Mouse (Mus musculus) heart, embryonic 14.5 days (tissue): ENCODE measurements around the gene Dnajc6. TPM values are rescaled to one million over a fixed set of nuclear protein-coding genes. Genes with fewer than 3 reads are reported as not detected.
A peak's percentile ranks its signal among the peaks of the same experiment; 100 is the strongest.

ENCODE experiments used
- ATAC-seq: fragments of 200-750 bp; cut with Nextera tagmentation; 2 replicates; pipeline ENCODE4 v1.8.0; 2017; ENCODE audit warnings: low read depth, moderate TSS enrichment; ENCODE audit not compliant: insufficient number of reproducible peaks, insufficient read depth, low FRiP score
- H3K27ac ChIP-seq, 2 experiments: fragments of 200-500 bp in 1 of 2; fragments of 300-500 bp in 1 of 2; sonication (generic) in 1 of 2; replicated peaks in 1 of 2; 2 replicates each; pipeline ENCODE4 v1.5.1; 2012 to 2014; ENCODE audit warnings: low read depth in 2 of 2, low read length in 2 of 2, control low read depth in 1 of 2, mild to moderate bottlenecking in 1 of 2, mixed read lengths in 1 of 2; ENCODE audit not compliant: control insufficient read depth in 1 of 2, insufficient read depth in 1 of 2
- H3K27me3 ChIP-seq: fragments of 300-500 bp; sonication (generic); 2 replicates; pipeline ENCODE4 v1.6.1; 2014; ENCODE audit warnings: mild to moderate bottlenecking, low read length, control low read depth; ENCODE audit not compliant: control insufficient read depth, insufficient read depth
- H3K36me3 ChIP-seq: fragments of 300-500 bp; sonication (generic); 2 replicates; pipeline ENCODE4 v1.6.1; 2014; ENCODE audit warnings: mild to moderate bottlenecking, control low read depth, low read length, mixed read lengths; ENCODE audit not compliant: control insufficient read depth, insufficient read depth
- H3K4me1 ChIP-seq, 2 experiments: fragments of 200-500 bp in 1 of 2; fragments of 300-500 bp in 1 of 2; sonication (generic) in 1 of 2; 2 replicates each; pipeline ENCODE4 v1.6.1; 2012 to 2014; ENCODE audit warnings: low read length in 2 of 2, control low read depth in 1 of 2, mixed read lengths in 1 of 2; ENCODE audit not compliant: control insufficient read depth in 2 of 2, insufficient read depth in 2 of 2
- H3K4me2 ChIP-seq: fragments of 300-500 bp; sonication (generic); 2 replicates; pipeline ENCODE4 v1.6.1; 2014; ENCODE audit warnings: mild to moderate bottlenecking, low read length
- H3K4me3 ChIP-seq, 2 experiments: fragments of 200-500 bp in 1 of 2; fragments of 300-500 bp in 1 of 2; sonication (generic) in 1 of 2; 2 replicates each; pipeline ENCODE4 v1.5.1; 2012 to 2014; ENCODE audit warnings: low read length in 2 of 2, mild to moderate bottlenecking in 2 of 2, control low read depth in 1 of 2, low read depth in 1 of 2, moderate library complexity in 1 of 2; ENCODE audit not compliant: control insufficient read depth in 1 of 2, insufficient read depth in 1 of 2
- H3K9ac ChIP-seq: fragments of 300-500 bp; sonication (generic); 2 replicates; pipeline ENCODE4 v1.6.1; 2014; ENCODE audit warnings: mild to moderate bottlenecking, low read length
- H3K9me3 ChIP-seq: fragments of 300-500 bp; sonication (generic); 2 replicates; pipeline ENCODE4 v1.6.1; 2016; ENCODE audit warnings: low read length, control low read depth; ENCODE audit not compliant: control insufficient read depth
- WGBS: fragments of 180-500 bp; shearing (Covaris S2); extraction: QIAGEN DNeasy Blood & Tissue Kit; methylation state at CpG from one replicate; pipeline ENCODE4 v1.1.7; 2014; 5-methylcytosine and 5-hydroxymethylcytosine counted together
- polyA plus RNA-seq: library from polyadenylated mRNA; unstranded; fragments of >200 nt; fragmentation: Nextera tagmentation; extraction: Ambion mirVana; gene quantifications from 2 replicates; pipeline ENCODE4 v1.2.1, GENCODE M21; 2014

The Dnajc6 gene
- polyA plus RNA-seq, 1 experiment from 2014 or later = 0.70 TPM

DNA sequence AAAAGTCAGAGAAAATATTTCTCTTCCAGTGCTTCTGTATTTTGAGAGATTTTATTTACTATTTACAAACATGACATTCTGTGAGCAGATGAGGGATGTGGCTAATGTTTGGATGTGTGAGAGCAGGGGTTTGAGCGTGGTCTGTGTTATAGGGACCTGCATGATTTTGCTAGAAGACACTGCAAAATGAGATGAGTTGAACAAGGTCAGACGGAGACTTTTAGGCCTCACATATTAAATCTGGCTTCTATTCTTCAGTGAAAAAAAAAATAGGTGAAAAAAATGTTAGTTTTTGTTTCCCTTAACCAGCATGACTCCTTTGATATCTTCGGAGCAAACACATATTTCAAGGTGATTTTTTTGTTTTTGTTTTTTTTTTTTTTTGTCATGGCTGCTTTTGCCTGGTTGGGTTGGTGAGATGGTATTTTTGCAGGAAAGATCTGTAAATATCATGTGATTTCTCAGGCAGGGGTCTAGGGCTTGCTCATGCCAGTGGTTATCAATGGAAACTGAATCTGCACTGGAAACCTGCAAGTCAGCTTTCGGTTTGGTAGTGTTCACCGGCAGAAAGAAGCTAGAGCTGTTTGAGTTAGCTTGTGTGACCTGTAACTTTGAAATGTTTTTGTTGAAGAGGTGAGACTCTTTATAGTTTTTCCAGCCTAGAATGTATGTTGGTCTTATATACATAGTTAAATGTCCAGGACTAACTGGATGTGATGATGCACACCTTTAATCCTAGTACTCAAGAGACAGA, 15.5 kb downstream of the Dnajc6 start:
- ATAC-seq = no peak
- H3K9me3 ChIP-seq = no peaks in the 10 kb centered on the region

DNA sequence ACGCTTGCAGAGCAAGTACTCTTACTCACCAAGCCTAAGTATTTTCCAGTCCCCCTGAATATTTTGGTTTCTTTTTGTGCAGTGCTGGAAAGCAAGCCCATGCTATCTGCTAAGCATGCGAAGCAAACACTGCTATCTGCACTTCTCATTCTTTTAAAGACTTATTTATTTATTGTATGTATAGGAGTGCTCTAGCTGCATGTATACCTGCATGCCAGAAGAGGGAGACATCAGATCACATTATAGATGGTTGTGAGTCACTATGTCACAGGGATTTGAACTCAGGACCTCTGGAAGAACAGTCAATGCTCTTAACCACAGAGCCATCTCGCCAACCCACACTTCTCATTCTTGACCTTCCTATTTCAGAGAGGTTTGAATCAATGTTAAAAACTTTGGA, 16.8 kb downstream of the Dnajc6 start:
- 87% methylated on average over 3 of the region's 3 CpGs for WGBS

More for the DNA sequence above, 15.5 kb downstream of the Dnajc6 start:
- Histone ChIP-seq H3K27ac (no peak overlapping the region), H3K9ac (no peak overlapping the region), H3K4me2 (no peak overlapping the region), H3K36me3 (no peaks in the 10 kb centered on the region), H3K4me1 (peaks cover 3 to 7% of the 10 kb centered on the region in 2 experiments; a peak in 3 of 4 replicates), H3K27me3 (peaks cover 11% of the 10 kb centered on the region), H3K4me3 (no peak overlapping the region)
- WGBS = 89% methylated on average over 5 of the region's 5 CpGs

DNA sequence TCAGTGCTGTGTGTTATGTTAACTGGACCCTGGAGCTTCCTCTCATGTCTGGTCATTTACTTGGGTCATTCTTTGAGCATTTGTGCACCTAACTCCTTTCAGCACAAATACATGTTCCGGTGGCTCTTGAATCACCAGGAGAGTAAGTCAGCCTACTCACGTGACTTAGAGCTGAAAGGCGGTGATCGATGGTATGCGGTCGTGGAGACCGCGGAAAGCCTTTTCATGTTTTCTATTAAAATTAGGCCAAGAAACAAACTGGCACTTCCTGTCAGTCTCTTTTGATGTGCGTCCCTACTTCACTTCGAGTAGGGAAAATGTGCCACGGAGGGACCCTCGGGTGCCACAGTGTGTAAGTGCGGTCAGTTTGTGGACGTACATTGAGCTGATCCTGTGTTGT, 19.4 kb downstream of the Dnajc6 start:
- no peak overlapping the region for H3K27ac ChIP-seq
- no peaks in the 10 kb centered on the region for H3K9me3 ChIP-seq
- WGBS = 93% methylated on average over 14 of the region's 14 CpGs
- H3K4me1 ChIP-seq = no peaks in the 10 kb centered on the region; a peak in 1 of 4 replicates
- no peak overlapping the region for H3K9ac ChIP-seq
- no peaks in the 10 kb centered on the region for H3K36me3 ChIP-seq
- no peaks in the 10 kb centered on the region for H3K27me3 ChIP-seq
- no peak overlapping the region for H3K4me3 ChIP-seq
- no peak overlapping the region for H3K4me2 ChIP-seq
- ATAC-seq = no peak

More for the DNA sequence above, 16.8 kb downstream of the Dnajc6 start:
- Histone ChIP-seq H3K9ac (no peak overlapping the region), H3K4me2 (no peak overlapping the region), H3K4me3 (no peak overlapping the region), H3K4me1 (peaks cover 3 to 7% of the 10 kb centered on the region in 2 experiments; a peak in 3 of 4 replicates), H3K27ac (no peak overlapping the region), H3K36me3 (no peaks in the 10 kb centered on the region), H3K9me3 (no peaks in the 10 kb centered on the region), H3K27me3 (peaks cover 11% of the 10 kb centered on the region)
- ATAC-seq = no peak

DNA sequence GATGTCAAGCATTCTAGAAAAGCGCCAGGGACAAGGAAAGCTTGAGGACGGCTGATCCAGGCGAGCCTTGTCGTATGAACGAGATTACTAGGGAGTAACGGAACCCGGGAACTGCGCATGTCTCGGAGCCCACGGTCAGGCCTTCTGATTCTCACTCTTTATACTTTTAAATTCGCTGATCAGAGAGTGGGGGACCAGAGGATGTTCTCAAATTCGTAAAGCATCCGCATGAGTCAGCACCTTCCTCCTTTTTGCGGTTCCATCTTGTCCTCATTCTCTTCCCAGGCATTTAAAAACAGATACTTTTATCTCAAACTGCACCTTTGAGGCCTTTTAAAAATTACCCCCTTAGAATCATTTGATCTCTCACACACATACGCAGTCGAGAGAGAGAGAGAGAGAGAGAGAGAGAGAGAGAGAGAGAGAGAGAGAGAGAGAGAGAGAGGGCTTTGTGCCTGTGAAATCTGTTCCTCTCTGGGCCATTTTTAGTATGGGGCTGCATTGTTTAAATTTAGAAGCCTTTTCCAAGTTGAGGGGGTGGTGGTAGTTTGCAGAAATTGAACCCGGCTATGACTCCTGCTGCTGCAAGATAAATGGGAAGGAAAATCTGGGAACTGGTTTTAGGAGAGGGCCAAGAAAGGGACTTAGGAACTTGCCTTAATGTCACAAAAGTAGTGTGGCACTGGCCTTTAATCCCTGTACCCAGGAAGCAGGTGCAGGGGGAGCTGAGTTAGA, 20.2 kb downstream of the Dnajc6 start:
- 75% methylated on average over 17 of the region's 17 CpGs for WGBS
- H3K36me3 ChIP-seq = no peaks in the 10 kb centered on the region
- no peak overlapping the region for H3K27ac ChIP-seq

DNA sequence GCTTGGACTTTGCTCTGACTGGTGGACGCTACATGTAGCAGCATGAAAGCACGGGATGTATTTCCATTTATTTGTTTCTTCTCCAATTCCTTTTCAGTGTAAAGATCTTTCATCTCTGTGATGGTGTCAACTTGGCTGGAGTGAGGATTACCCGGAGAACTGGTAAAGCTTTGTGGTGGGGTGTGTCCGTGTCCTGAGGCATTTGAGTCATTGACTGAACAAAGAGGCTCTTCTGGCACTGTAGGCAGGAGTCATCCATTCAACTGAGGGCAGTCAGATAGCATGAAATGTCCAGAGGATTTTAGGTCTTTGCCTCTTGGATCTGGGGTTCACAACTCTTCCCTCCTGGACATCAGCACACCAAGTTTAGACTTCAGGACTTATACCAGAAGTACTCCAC, 35.5 kb downstream of the Dnajc6 start:
- Histone ChIP-seq H3K27ac (no peak overlapping the region), H3K27me3 (no peaks in the 10 kb centered on the region), H3K9ac (no peak overlapping the region), H3K9me3 (no peaks in the 10 kb centered on the region), H3K36me3 (no peaks in the 10 kb centered on the region), H3K4me2 (no peak overlapping the region), H3K4me1 (no peaks in the 10 kb centered on the region), H3K4me3 (no peak overlapping the region)
- 78% methylated on average over 4 of the region's 4 CpGs for WGBS
- ATAC-seq = no peak

More for the DNA sequence above, 20.2 kb downstream of the Dnajc6 start:
- Histone ChIP-seq H3K4me2 (no peak overlapping the region), H3K4me3 (no peak overlapping the region), H3K9me3 (no peaks in the 10 kb centered on the region), H3K4me1 (no peaks in the 10 kb centered on the region; a peak in 1 of 4 replicates), H3K9ac (no peak overlapping the region), H3K27me3 (no peaks in the 10 kb centered on the region)
- ATAC-seq = no peak

DNA sequence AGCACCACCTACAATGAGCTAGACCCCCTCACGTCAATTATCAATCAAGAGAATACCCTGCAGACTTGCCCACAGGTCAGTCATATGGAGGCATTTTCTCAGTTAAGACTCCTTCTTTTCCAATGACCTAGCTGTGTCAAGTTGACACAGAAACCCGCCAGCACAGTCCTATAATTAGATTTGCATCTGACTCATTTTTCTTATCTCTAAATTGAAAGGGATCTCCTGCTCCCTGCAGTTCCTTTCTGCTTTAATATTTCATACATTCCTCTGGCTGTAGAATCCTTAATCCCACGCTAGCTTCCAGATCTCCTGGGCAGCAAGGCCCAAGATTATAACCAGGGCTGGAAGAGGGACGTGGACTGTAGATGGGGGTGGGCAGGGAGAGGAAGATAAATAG, 44.1 kb downstream of the Dnajc6 start:
- no peaks in the 10 kb centered on the region for H3K27me3 ChIP-seq
- ATAC-seq = no peak
- no peak overlapping the region for H3K9ac ChIP-seq
- H3K4me3 ChIP-seq = no peak overlapping the region
- no peaks in the 10 kb centered on the region for H3K36me3 ChIP-seq
- H3K4me1 ChIP-seq = no peaks in the 10 kb centered on the region
- 63% methylated on average over 4 of the region's 4 CpGs for WGBS
- H3K27ac ChIP-seq = no peak overlapping the region
- no peak overlapping the region for H3K4me2 ChIP-seq
- no peaks in the 10 kb centered on the region for H3K9me3 ChIP-seq

DNA sequence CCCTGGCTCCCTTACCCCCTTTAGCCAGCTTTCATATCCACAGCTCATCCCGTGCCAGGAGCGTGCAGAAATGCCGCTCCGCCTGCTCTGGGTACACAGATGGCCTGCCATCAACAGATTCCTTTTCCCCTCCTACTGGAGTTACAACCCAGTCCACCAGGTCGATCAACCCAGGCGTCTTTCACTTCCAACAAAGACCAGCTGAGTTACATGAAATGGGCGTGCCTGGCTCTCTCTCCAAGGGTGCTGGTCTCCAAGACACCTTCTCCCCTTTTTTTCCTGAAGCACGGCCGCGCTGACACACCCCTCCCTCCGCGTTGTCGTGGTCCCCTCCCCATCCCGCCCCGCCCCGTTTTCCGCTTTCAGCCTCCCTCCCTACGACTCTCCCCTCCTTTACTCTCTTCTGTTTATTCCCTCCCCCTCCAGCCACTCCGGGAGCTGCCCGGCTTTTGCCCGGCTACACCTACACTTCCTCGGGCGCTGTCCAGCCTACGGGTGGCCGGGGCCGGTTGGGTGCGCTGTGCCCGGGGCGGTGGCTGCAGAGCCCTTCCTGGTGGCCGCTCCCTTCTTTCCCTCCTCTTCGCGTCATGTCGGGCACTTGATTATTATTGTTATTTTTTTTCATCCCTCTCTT, 53.6 kb downstream of the Dnajc6 start:
- ATAC-seq = no peak
- peak overlapping the region; percentile 28 to 33 for H3K4me3 ChIP-seq
- WGBS = 2% methylated on average over 33 of the region's 33 CpGs
- H3K27me3 ChIP-seq = peaks cover 32% of the 10 kb centered on the region
- no peaks in the 10 kb centered on the region for H3K9me3 ChIP-seq
- H3K4me2 ChIP-seq = peak overlapping the region; percentile 66
- H3K9ac ChIP-seq = no peak overlapping the region
- no peaks in the 10 kb centered on the region for H3K36me3 ChIP-seq
- peaks cover 3 to 9% of the 10 kb centered on the region in 2 experiments for H3K4me1 ChIP-seq
- no peak overlapping the region for H3K27ac ChIP-seq
